Mouse (Mus musculus): ENCODE results near the gene Erg.

Gene Erg

GRCm38 (mm10) chr16:95440334-95440733 lies 146.1 kb downstream of the Erg start:
- DNase-seq (ENCODE audit: low read depth), result peak; percentile 86

- no peak for DNase-seq (ENCODE audit: low read depth)
These were observed 146.6 kb downstream of the Erg start for GRCm38 (mm10) chr16:95439794-95440193.

DNA sequence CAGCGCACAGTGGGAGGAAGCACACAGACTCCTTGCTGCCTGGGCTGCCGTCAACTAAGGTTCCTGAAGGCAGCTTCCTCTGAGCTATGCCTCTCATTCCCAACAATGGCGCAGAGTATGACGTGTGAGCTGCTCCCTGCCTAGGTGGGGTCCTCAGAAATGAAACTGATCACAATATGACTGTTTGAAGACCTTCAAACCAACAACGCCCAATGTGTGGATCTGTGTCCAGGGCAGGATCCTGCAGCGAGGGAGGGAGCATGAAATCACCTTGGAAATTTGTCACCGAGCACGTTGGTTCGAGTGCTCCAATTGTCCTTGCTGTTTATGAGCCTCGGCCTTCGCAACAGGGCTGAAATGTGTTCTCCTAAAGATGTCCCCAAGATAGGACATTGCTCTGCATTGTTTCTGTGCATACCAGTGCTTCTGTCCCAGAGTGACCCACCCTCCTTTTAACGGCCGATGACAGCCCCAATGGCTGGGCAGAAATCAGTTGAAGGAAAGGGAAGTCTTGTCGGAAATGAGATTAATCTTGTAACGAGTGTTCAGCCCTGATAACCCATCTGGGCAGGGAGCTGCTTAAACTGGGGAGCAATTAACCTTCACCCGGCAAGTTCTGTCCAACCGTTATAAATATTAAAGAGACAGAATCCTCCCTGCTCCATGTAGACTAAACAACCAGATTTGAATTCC lies 147.4 kb downstream of the Erg start:
- DNase-seq (ENCODE audit: low read depth), result no peak

DNA sequence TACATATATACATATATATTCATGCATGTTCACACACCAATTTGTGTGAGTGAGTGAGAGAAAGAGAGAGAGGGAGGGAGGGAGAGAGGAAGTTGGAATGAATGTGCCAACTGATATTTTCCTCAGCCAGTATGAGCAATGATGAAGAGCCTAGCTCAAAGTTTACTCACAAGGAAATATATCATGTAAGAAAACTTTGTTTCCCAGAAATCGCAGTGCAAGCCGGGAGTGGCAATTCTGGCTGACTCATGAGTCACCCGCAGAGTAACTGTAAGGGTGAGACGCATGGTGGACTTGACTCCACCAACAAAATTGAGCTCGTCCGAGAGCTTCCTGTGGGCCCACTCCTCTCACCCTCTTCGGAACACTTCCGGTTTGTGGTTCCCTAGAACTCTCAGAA lies 149.8 kb downstream of the Erg start:
- peak; percentile 65 for DNase-seq (ENCODE audit: low read depth)

GRCm38 (mm10) chr16:95436051-95436450 lies 150.3 kb downstream of the Erg start:
- no peak for DNase-seq (ENCODE audit: low read depth)

GRCm38 (mm10) chr16:95434434-95434833 lies 152.0 kb downstream of the Erg start:
- no peak for DNase-seq (ENCODE audit: low read depth)

DNA sequence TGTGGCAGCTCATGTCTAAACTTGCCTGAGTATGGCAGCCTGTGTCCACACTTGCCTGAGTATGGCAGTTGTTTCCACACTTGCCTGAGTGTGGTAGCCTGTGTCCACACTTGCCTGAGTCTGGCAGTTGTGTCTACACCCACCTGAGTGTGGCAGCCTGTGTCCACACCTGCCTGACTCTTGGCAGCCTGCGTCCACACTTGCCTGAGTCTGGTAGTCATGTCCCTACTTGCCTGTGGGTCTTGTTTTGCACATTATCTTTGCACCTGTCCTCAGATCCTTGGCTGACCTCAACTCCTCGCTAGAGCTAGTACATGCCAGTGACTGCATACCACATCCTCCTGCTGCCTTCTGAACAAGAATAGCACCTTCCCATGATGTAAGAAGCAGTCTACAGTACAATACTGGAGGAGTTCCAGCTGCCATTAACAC lies 153.8 kb downstream of the Erg start:
- DNase-seq (ENCODE audit: low read depth), result no peak

DNA sequence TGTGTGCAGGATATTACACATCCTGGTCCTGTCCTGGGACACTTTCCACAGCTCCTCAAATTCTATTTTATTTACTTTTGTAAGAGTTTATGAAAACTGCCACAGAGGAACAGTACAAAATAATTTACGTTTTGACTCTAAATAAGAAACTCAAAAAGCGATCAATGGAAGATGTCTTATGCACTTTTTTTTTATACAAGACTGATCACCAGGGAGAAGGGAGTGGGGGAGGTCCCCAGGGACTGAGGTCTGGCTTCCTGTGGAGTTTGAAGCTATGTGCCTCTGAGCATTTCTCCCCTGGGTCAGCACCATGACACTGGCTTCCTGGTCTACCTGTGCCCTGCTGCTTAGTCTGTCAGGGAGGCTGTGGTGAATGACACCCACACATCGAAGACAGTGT lies 156.5 kb downstream of the Erg start:
- DNase-seq (ENCODE audit: low read depth), result no peak

DNA sequence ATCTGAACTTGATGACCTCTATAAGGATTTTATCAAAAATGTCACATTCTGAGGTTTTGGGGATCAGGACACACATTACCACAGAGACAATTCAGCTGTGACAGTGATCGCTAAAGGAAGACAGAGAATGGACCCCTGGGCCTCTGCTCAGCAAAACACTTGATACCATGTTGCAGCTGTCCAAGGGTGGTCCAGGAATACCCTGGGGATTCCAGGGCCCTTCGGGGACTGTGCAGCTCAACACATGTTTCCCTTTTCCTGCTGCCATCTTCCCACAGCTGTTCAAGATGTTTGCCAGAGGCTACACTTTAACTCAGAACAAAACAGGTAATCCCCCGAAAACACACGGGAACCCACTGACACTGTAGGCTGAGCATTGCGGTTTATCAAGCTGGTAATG lies 158.2 kb downstream of the Erg start:
- DNase-seq (ENCODE audit: low read depth), result no peak

- no peak for DNase-seq (ENCODE audit: low read depth)
These were observed 158.9 kb downstream of the Erg start for GRCm38 (mm10) chr16:95427512-95427911.

GRCm38 (mm10) chr16:95422658-95423073 lies 163.7 kb downstream of the Erg start:
- no peak for DNase-seq (ENCODE audit: low read depth)

DNA sequence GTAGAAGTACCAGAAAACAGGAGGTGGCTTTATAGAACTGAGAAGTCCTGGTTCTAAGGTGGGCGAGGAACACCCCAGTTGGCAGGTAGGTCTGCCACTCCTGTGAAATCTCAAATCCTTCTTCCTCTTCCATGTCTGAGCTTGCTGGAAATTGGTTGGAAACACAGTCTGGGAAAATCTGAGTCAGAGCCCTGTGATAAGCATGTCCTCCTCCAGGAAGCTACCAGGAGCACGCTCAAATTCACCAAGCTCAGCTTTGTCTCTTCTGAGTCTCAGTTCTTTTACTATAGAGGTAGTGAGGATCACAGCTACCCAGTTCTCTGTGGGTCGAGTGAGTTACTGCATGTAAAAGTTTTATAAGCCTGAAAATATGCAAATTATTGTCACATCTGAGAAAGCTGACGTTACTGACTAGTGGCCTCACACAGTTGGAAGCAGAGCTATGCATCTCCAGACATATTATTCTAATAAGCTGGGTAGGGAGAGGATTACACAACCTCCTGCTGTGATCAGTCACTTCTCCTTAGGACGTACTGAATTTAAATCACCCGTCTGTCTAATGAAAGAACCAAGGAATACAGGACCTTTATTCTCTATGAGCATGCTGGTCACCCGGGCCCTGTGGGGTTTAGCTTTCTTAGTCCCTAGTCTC lies 165.0 kb downstream of the Erg start:
- DNase-seq (ENCODE audit: low read depth), result no peak

- DNase-seq (ENCODE audit: low read depth), result no peak
These were observed 170.5 kb downstream of the Erg start for GRCm38 (mm10) chr16:95415921-95416320.

DNA sequence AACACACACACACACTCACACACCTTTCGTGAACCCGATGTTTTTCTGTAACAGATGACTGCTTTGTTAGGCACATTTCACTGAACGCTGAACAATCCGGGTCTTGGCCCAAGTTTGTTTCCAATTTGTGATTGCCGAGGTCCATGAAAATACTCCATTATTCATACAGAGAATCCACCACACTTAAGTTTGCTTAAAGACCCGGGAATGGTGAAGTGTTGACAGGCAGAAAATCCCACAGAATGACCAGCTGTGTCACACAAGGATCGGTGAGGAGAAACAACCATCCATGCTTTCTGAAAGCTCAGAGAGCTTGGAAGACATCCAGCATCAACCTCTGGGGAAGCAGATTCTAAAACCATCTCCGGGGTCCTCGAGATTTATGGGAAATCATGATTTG lies 171.0 kb downstream of the Erg start:
- peak; percentile 59 for DNase-seq (ENCODE audit: low read depth)

DNA sequence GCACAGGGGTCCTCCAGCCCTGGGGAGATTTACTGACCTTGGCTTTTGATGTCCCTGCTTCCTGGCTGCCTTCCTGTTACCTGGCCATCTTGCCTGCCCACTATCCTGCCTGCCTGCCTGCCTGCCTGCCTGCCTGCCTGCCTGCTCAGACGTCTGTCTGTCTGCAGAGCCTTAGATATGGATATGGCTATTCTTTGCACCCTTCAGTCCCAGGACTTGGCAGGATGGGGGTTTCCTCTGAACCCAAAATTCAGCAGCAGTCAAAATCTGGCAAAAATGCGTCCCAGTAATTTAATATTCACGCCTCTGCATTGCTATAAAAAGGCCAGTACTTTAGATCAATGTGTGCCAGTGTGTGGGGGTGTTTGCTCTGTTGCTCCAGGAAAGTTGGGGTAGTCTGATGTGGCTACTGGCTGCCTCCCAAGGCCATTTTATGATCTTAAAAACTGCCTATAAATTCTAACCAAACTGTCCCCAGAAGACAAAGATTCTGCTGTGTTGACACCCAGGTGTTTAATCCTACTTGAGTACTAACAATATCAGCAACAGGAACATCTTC lies 172.9 kb downstream of the Erg start:
- no peak for DNase-seq (ENCODE audit: low read depth)

DNA sequence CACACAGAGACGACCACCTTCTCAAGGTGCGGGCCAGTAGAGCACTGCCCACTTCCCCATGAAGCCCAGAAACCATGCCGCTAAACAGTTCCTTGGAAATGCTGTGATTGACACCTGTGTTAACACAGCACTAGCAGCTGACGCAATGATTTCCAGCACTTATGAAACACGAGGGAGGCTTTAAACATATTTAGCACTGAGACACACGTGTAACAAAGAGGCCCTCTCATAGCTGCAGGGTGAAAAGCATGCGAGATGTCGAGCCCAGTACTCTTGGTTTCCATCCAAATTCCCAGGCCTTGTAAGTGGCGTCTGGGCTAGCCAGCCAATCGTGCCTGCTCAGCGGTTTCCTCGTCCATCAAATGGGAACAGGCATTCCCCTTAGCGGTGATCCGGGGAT lies 178.3 kb downstream of the Erg start:
- peak; percentile 90 for DNase-seq (ENCODE audit: low read depth)

DNA sequence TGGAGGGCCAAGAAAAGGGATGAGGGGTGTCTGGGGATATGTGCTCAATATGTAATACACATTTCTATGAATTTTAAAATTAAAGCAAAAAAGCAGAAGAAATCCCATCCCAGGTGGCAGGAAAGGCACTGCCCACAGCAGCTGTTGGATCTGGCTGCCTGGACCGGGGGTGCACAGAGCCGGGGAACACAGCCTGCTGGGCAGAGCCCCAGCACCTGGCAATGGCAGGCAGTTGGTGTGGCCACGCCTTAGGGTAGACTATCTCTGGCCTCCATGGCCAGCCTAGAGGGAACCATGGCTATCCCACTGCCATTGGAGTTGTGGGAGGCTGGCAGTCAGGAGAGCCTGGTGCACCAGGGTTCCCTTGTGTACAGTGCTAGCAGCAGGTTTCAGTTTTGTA lies 180.9 kb downstream of the Erg start:
- DNase-seq (ENCODE audit: low read depth), result no peak

DNA sequence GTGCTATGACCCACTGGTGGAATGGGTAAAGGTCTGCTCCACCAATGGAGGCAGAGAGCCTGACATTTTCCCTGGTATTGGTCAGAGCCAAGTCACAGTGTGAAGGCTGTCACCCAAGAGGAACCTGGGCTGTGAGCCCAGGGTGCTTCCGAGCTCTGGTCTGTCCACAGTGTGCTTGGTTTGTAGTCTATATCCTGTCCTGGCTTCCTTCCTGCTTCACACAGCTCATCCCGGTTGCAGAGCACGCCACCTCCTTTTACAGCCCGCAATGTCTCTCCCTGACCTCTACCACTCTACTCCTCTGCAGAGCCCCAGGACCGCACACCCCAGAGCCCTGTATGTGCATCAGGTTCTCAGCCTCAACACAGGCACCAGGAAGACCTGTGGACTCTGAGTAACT lies 182.9 kb downstream of the Erg start:
- no peak for DNase-seq (ENCODE audit: low read depth)

GRCm38 (mm10) chr16:95401869-95402268 lies 184.5 kb downstream of the Erg start:
- no peak for DNase-seq (ENCODE audit: low read depth)

- peak; percentile 82 for DNase-seq (ENCODE audit: low read depth)
These were observed 187.5 kb downstream of the Erg start for GRCm38 (mm10) chr16:95398761-95399343.

DNA sequence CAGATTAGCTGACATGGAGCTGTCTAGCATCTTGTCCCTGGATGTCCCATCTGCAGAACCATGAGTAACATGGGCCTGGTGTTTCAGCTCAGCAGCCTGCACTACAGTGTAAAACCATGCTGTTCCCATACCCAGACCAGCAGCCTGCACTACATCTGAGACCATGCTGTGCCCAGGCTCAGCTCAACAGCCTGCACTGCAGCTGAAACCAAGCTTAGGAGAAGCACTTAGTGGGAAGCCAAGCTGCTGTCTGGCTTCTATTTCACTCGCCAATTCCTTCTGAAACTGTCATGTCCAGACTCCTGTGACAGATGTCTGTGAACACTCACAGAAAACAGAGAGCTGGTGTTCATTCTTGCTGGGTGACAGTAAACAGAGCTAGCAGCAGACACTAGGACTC lies 195.6 kb downstream of the Erg start:
- DNase-seq (ENCODE audit: low read depth), result no peak

- DNase-seq (ENCODE audit: low read depth), result no peak
These were observed 197.4 kb downstream of the Erg start for GRCm38 (mm10) chr16:95388811-95389529.

DNA sequence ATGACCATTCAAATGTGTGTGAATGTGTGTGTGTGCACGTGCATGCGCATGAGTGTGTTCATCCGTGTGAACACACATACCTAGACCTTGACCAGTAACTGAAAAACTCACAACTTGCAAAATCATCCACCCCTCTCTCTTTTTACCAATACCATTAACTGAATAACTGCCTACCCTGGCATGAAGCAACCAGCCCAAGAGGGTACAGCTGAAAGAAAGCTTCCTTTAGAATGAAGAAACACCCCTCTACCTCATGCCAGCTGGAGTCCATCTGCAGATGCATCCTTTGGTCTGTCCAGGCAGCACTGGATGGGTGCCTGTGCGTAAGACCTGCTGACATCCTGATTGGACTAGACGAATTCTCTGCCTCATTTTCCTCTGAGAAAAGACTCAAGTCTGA lies 198.1 kb downstream of the Erg start:
- DNase-seq (ENCODE audit: low read depth), result no peak
